Mouse (Mus musculus): ENCODE measurements around the gene Slco1c1.

- TF ChIP-seq CTCF (IDR thresholded peaks at IDR 0.05; ENCODE audit: low read depth, low read length) (no peak), POLR2A (IDR thresholded peaks at IDR 0.05; ENCODE audit: insufficient read depth, low read length) (no peak), EP300 (IDR thresholded peaks at IDR 0.05; ENCODE audit: insufficient read depth, low read depth, low read length) (no peak)
Measured at GRCm38 (mm10) chr6:141614017-141614416, 89.8 kb downstream of the Slco1c1 start.

Measured in ES-Bruce4 (cell line).